Mouse (Mus musculus) embryonic fibroblast, embryonic 13.5 days (primary cell): Measurements from ENCODE around the gene Cfl2. TPM values are rescaled to one million over a fixed set of nuclear protein-coding genes. Genes with fewer than 3 reads are reported as not detected.

Experiments
- H3K27ac ChIP-seq: 2 replicates; pipeline ENCODE4 v1.5.1; 2012; ENCODE audit warnings: low read length, control low read depth, inconsistent platforms; ENCODE audit not compliant: insufficient read depth
- H3K4me1 ChIP-seq: 2 replicates; pipeline ENCODE4 v1.6.1; 2011; ENCODE audit warnings: low read length; ENCODE audit not compliant: control insufficient read depth, insufficient read depth
- H3K4me3 ChIP-seq: 2 replicates; pipeline ENCODE4 v1.5.1; 2011; ENCODE audit warnings: mild to moderate bottlenecking, control low read depth, low read length; ENCODE audit not compliant: insufficient read depth
- CTCF ChIP-seq: IDR thresholded peaks from 2 replicates; pipeline ENCODE4 v1.5.1; 2011; ENCODE audit warnings: mild to moderate bottlenecking, control low read depth, low read length, moderate library complexity, borderline replicate concordance; ENCODE audit not compliant: insufficient read depth
- POLR2A ChIP-seq: IDR thresholded peaks from 2 replicates; pipeline ENCODE4 v1.6.1; 2011; ENCODE audit warnings: low read depth, mild to moderate bottlenecking, control low read depth, low read length, moderate library complexity
- polyA plus RNA-seq: library from polyadenylated mRNA; stranded (reverse); fragments of >200 nt; gene quantifications from 2 replicates; pipeline ENCODE4 v1.2.4, GENCODE M21; 2011; ENCODE audit warnings: low read depth; ENCODE audit not compliant: missing spikeins, insufficient read length

Cfl2 gene
- polyA plus RNA-seq, 1 experiment = 218 TPM

DNA sequence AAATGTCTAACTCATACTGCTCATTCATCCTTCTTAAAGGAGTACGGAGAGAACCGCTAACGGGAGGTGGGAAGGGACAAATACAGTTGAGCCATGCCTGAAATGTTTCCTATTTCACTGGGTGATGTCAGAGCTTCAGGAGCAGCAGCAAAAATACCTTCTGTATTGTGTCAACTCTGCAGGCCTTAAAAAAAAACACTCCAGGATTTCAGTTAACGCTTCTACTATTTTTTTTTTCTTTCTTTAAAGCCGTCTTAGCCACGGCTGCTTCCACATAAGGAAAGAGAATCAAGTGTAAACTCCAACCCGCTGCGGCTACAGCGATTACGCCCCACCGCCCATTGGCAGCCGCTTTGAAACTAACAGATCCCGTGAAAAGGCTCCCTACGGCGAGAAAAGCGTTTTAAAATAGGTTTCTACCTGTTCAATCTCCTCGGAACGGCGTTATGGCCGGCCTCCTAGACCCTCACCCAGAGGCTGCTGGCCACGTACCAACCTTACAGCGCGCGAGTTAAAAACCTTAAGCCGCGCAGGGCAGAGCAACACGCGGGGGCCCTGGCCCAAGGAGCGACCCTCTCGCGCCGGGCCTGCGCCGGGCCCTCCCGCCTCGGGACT, 579 bp downstream of the Cfl2 start:
- Histone ChIP-seq H3K4me1 (no peaks in the 10 kb centered on the region; the same call in 1 of the 2 replicates), H3K4me3 (peak overlapping the region; percentile 75), H3K27ac (peak overlapping the region; percentile 96)
- TF ChIP-seq POLR2A (peak; percentile 38; the same call in 1 of the 2 replicates), CTCF (no peak)

DNA sequence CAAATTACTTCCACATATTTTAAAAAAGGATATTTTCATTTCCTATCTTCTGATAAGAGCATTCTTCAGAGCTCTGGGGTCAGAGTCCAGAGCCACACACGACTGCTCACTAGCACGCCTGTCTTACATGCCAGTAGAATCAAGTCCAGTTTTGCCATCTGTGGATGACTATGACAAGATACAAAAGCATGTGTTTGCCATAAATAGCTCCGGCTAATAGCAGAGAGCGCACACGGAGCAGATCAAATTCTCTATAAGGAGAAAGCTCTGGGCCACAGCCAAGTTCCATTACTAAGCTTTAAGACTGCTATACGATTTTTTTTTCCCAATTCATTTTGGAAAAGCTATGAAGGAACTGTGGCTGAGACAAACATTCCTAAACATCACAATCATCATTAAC, 3.1 kb downstream of the Cfl2 start:
- H3K4me1 ChIP-seq = no peaks in the 10 kb centered on the region; the same call in 1 of the 2 replicates
- H3K27ac ChIP-seq = 0 out of 2 replicates have a peak overlapping the region, but pooled peaks have one; percentile 16
- no peak overlapping the region for H3K4me3 ChIP-seq
- TF ChIP-seq CTCF = no peak
- no peak for TF ChIP-seq POLR2A

DNA sequence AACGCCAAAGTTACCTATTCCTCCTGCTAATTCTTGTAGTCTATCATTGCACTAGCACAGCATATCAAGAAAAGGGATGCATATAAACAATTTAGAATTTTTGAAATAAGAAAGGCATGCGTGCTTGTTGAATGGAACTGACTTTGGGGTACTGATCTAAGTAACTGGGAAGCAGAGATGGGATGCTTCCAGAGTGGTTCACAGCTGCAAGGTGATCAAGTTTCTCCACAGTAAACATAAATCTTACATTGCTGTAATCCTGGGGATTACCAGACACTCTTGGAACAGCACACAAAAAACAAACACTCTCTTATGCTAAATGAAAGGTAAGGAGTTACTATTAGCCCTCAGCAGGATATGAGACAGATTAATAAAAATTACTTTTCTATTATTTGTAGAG, 12.1 kb downstream of the Cfl2 start:
- no peak overlapping the region for H3K27ac ChIP-seq
- H3K4me3 ChIP-seq = no peak overlapping the region
- no peaks in the 10 kb centered on the region for H3K4me1 ChIP-seq
- TF ChIP-seq POLR2A = no peak
- TF ChIP-seq CTCF = no peak

DNA sequence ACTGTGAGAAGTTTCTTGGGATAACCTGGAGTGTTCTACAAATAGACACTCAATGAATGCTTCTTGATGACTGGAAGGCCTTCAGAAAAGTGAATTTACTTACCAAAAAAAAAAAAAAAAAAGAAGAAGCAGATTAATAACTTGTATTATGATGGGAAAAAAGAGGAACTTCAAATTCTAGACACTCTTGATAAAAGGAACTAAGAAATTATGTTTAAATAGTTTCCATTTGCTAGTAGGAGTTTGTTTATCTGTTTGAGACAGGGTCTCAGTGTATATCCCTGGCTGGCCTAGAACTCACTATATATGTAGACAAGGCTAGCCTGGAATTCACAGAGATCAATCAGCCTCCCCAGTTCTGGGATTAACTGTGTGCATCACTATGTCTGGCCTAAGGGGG, 18.3 kb downstream of the Cfl2 start:
- no peak for TF ChIP-seq CTCF
- TF ChIP-seq POLR2A = no peak
- Histone ChIP-seq H3K4me3 (no peak overlapping the region), H3K27ac (no peak overlapping the region), H3K4me1 (no peaks in the 10 kb centered on the region)

DNA sequence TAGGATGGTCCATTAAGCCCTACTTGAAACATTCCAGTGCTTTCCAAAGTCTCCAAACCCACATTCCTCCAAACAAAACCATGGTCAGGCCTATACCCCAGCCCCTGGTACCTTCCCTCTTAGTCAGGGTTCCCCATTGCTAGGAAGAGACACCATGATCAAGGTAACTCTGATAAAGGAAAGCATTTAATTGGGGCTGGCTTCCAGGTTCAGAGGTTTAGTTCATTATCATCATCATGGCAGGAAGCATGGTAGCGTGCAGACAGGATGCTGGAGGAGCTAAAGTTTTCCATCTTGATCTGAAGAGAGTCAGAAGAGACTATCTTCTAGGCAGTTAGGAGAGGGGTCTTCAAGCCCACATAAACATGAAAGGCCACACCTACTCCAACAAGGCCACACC, 21.1 kb downstream of the Cfl2 start:
- H3K4me1 ChIP-seq = no peaks in the 10 kb centered on the region
- TF ChIP-seq CTCF (no peak), POLR2A (no peak)
- H3K4me3 ChIP-seq = no peak overlapping the region

DNA sequence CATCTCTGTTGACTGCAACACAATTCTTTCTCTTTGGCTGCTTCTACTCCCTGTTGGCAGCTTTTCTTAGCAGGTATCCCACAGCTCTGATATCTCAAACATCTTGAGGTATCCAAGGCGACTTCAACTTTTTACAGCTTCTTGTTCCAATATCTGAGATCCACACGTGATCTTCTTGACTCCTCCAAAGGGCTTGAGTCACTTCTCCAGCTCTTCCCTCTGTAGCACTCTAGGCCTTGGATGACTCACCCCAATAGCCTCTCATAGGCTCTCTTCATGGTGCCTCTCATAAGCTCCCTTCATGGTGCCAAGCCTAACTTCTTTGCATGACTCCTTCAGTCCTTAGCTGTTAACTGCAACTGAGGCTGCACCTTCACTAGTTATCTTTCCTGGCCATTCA, 22.9 kb downstream of the Cfl2 start:
- Histone ChIP-seq H3K4me1 (peaks cover 6% of the 10 kb centered on the region; the same call in 1 of the 2 replicates), H3K4me3 (no peak overlapping the region), H3K27ac (no peak overlapping the region)
- no peak for TF ChIP-seq CTCF
- TF ChIP-seq POLR2A = no peak

More for the DNA sequence above, 21.1 kb downstream of the Cfl2 start:
- no peak overlapping the region for H3K27ac ChIP-seq

DNA sequence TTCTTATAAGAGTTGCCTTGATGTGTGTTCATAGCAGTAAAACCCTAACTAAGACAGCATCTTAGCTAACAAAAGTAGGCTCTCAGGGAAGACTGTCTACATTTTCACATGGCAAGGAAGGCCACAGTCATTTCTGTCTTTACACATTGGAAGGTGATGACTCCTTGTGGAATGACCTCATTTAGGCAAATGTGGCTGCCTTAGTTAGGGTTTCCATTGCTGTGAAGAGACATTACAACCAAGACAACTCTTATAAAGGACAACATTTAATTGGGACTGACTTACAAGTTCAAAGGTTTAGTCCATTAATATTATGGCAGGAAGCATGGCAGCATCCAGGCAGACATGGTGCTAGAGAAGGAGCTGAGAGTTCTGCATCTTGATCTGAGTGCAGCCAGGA, 23.7 kb downstream of the Cfl2 start:
- Histone ChIP-seq H3K4me1 (peaks cover 8% of the 10 kb centered on the region; the same call in 1 of the 2 replicates), H3K27ac (no peak overlapping the region), H3K4me3 (no peak overlapping the region)
- no peak for TF ChIP-seq POLR2A
- TF ChIP-seq CTCF = no peak

DNA sequence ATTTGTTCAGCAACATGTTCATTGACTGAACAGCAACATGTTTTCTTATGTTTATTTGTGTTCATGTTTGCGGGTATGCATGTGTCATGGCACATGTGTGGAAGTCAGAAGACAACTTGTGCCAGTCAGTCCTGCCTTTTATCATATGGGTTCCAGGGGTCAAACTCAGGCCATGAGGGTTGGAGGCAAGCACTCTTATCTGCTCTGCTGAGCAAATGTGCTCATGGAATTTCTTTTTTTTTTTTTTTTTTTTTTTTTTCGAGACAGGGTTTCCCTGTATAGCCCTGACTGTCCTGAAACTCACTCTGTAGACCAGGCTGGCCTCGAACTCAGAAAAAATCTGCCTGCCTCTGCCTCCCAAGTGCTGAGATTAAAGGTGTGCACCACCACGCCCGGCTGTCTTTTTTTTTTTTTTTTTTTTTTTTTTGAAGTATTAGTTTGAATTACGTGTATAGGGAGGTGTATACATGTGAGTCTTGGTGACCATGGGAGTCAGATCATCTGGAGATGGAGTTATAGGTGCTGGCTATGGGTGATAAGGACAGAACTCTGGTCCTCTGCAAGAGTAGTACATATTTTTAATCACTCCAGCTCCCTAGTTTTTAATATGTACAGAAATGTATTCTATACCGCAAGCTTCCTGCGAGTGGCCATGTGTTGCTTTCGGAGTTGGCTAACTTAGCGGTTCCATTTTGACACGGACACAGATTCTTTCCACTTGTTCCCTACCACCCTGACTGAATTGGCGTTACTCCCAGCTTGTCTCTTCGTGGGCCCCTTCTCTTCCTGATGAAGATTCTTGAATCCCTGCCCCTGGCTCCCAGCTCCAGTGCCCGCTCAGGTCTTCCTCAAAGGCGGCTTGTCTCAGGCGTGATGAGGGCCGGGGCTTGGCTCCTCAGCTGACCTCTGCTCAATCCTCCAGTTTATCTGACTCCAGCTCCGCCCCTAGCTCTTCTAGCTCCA, 26.8 kb downstream of the Cfl2 start:
- Histone ChIP-seq H3K4me3 (no peak overlapping the region), H3K4me1 (peaks cover 11% of the 10 kb centered on the region; the same call in 1 of the 2 replicates), H3K27ac (peak overlapping the region; percentile 96)
- TF ChIP-seq CTCF (no peak), POLR2A (no peak)

DNA sequence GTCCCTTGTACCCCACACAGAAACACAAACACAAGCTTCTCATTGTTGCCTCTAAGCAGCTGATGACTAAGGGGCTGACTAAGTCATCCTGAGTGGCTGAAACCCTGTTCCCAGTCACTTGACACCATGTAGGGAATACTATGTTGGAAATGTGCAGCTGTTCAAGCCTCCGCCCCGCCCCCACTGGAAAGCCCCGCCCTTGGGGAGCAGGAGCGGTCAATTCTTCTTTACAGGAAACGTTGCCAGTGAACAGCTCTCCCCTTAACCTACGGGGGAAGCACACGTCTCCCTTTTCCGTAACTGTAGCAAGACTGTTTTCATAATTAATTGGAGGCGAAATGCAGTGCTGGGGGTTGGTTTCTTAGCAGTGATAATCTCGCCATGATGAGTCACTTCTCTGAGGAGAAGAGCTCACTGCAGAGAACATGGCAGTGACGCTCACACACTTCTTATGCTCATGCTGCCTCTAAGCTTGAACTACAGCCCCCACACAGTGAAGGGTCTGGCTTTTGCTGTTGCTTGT, 27.7 kb downstream of the Cfl2 start:
- Histone ChIP-seq H3K27ac (peak overlapping the region; percentile 96), H3K4me3 (peak overlapping the region; percentile 4; the same call in 1 of the 2 replicates), H3K4me1 (peaks cover 11% of the 10 kb centered on the region; the same call in 1 of the 2 replicates)
- TF ChIP-seq POLR2A = peak; percentile 60
- no peak for TF ChIP-seq CTCF
